Mouse (Mus musculus) thymus, postnatal 0 days (tissue): ENCODE measurements around the gene Ppdpf. TPM values are rescaled to one million over a fixed set of nuclear protein-coding genes. Genes with fewer than 3 reads are reported as not detected.

ENCODE experiments used
- DNase-seq: peaks from one replicate; pipeline ENCODE4 v3.0.0-alpha.2; 2015; ENCODE audit warnings: low spot score
- polyA plus RNA-seq: library from polyadenylated mRNA; unstranded; fragments of >200 nt; fragmentation: Nextera tagmentation; extraction: Ambion mirVana; gene quantifications from 2 replicates; pipeline ENCODE4 v1.2.1, GENCODE M21; 2015

The Ppdpf gene
- polyA plus RNA-seq, 1 experiment from 2014 or later: 270 TPM

- DNase-seq: peak; percentile 12
Observed at GRCm38 (mm10) chr2:181218881-181219485, 31.9 kb downstream of the Ppdpf start.

- peak; percentile 96 for DNase-seq
Observed at GRCm38 (mm10) chr2:181219538-181220216, 32.6 kb downstream of the Ppdpf start, which contains the start of gene Fndc11. Gene Fndc11 (plus strand): TSS chr2:181220013.

GRCm38 (mm10) chr2:181220361-181220760 lies 33.3 kb downstream of the Ppdpf start:
- peak; percentile 5 for DNase-seq

GRCm38 (mm10) chr2:181224994-181225393 lies 37.9 kb downstream of the Ppdpf start:
- no peak for DNase-seq

- no peak for DNase-seq
Observed at GRCm38 (mm10) chr2:181227122-181227521, 40.1 kb downstream of the Ppdpf start.

- DNase-seq: no peak
Observed at GRCm38 (mm10) chr2:181228335-181228734, 41.3 kb downstream of the Ppdpf start.

- DNase-seq: no peak
Observed at GRCm38 (mm10) chr2:181231171-181231570, 44.1 kb downstream of the Ppdpf start.

GRCm38 (mm10) chr2:181233443-181233842 lies 46.4 kb downstream of the Ppdpf start:
- no peak for DNase-seq

- no peak for DNase-seq
Observed at GRCm38 (mm10) chr2:181234680-181235079, 47.6 kb downstream of the Ppdpf start.

GRCm38 (mm10) chr2:181235681-181236566 lies 48.9 kb downstream of the Ppdpf start:
- no peak for DNase-seq

- no peak for DNase-seq
Observed at GRCm38 (mm10) chr2:181237251-181238014, 50.4 kb downstream of the Ppdpf start.

GRCm38 (mm10) chr2:181238091-181238610 lies 51.1 kb downstream of the Ppdpf start:
- DNase-seq: no peak

Other genes starting within 250 kb of the Ppdpf start
- 28.0 and 30.0 TPM in 2 replicates for gene Nkain4, start 232.5 kb upstream of the Ppdpf start, polyA plus RNA-seq
- 52.0 and 66.6 TPM in 2 replicates for gene Arfgap1, start 220.0 kb upstream of the Ppdpf start, polyA plus RNA-seq
- gene Col20a1, start 200.7 kb upstream of the Ppdpf start, polyA plus RNA-seq: 0.14 and 0.57 TPM in 2 replicates
- gene Chrna4, start 143.7 kb upstream of the Ppdpf start, polyA plus RNA-seq: 0.14 and 0.38 TPM in 2 replicates
- 0.07 and 0.10 TPM in 2 replicates for gene Kcnq2, start 51.9 kb upstream of the Ppdpf start, polyA plus RNA-seq
- not detected in 2 replicates for gene Eef1a2, start 30.2 kb upstream of the Ppdpf start, polyA plus RNA-seq
- gene Ptk6, start 15.5 kb downstream of the Ppdpf start, polyA plus RNA-seq: 0.03 and 0.05 TPM in 2 replicates
- gene Srms, start 25.9 kb downstream of the Ppdpf start, polyA plus RNA-seq: 0.24 and 0.30 TPM in 2 replicates
- gene Fndc11, start 32.8 kb downstream of the Ppdpf start, polyA plus RNA-seq: 0.39 and 0.54 TPM in 2 replicates
- gene Helz2, start 54.8 kb downstream of the Ppdpf start, polyA plus RNA-seq: 5.0 TPM in 2 replicates
- gene Gmeb2, start 100.8 kb downstream of the Ppdpf start, polyA plus RNA-seq: 11.8 and 14.1 TPM in 2 replicates
- 0.22 and 0.27 TPM in 2 replicates for gene Stmn3, start 127.3 kb downstream of the Ppdpf start, polyA plus RNA-seq
- 31.9 and 37.6 TPM in 2 replicates for gene Rtel1, start 132.5 kb downstream of the Ppdpf start, polyA plus RNA-seq
- gene Zgpat, start 177.7 kb downstream of the Ppdpf start, polyA plus RNA-seq: 36.4 and 37.6 TPM in 2 replicates
- gene Arfrp1, start 178.2 kb downstream of the Ppdpf start, polyA plus RNA-seq: 55.8 and 68.0 TPM in 2 replicates
- gene Lime1, start 192.8 kb downstream of the Ppdpf start, polyA plus RNA-seq: 35.7 and 40.7 TPM in 2 replicates